Mouse (Mus musculus) heart, postnatal 0 days (tissue): ENCODE data around the gene Hes5. TPM values are rescaled to one million over a fixed set of nuclear protein-coding genes. Genes with fewer than 3 reads are reported as not detected.

Experiments used
- ATAC-seq: fragments of 200-750 bp; cut with Nextera tagmentation; 2 replicates; pipeline ENCODE4 v1.8.0; 2017; ENCODE audit warnings: low read depth, moderate number of reproducible peaks, moderate library complexity; ENCODE audit not compliant: insufficient read depth
- DNase-seq: peaks from one replicate; pipeline ENCODE4 v3.0.0-alpha.2; 2016; ENCODE audit warnings: low spot score
- H3K27ac ChIP-seq: fragments of 300-500 bp; sonication (generic); 2 replicates; pipeline ENCODE4 v1.5.1; 2014; ENCODE audit warnings: low read depth, mild to moderate bottlenecking
- H3K27me3 ChIP-seq: fragments of 300-500 bp; sonication (generic); 2 replicates; pipeline ENCODE4 v1.6.1; 2014; ENCODE audit warnings: low read length, mixed read lengths; ENCODE audit not compliant: control insufficient read depth, insufficient read depth
- H3K36me3 ChIP-seq: fragments of 300-500 bp; sonication (generic); replicated peaks from 2 replicates; pipeline ENCODE4 v1.6.1; 2014; ENCODE audit warnings: low read length, mixed read lengths; ENCODE audit not compliant: control insufficient read depth, insufficient read depth
- H3K4me1 ChIP-seq: fragments of 300-500 bp; sonication (generic); 2 replicates; pipeline ENCODE4 v1.6.1; 2014; ENCODE audit warnings: antibody characterized with exemption; ENCODE audit not compliant: control insufficient read depth, insufficient read depth
- H3K4me2 ChIP-seq: fragments of 300-500 bp; sonication (generic); 2 replicates; pipeline ENCODE4 v1.6.1; 2014; ENCODE audit warnings: low read depth, mild to moderate bottlenecking, low read length, moderate library complexity
- H3K4me3 ChIP-seq: fragments of 300-500 bp; sonication (generic); 2 replicates; pipeline ENCODE4 v1.5.1; 2014; ENCODE audit warnings: low read depth, low read length
- H3K9ac ChIP-seq: fragments of 300-500 bp; sonication (generic); replicated peaks from 2 replicates; pipeline ENCODE4 v1.6.1; 2014; ENCODE audit warnings: low read depth, low read length, mixed read lengths
- H3K9me3 ChIP-seq: fragments of 300-500 bp; sonication (generic); replicated peaks from 2 replicates; pipeline ENCODE4 v1.6.1; 2016; ENCODE audit warnings: low read length; ENCODE audit not compliant: control insufficient read depth
- CTCF ChIP-seq: IDR thresholded peaks from 2 replicates; pipeline ENCODE4 v1.5.1; 2016; ENCODE audit warnings: antibody characterized with exemption, control low read depth, low read depth
- EP300 ChIP-seq: IDR thresholded peaks from 2 replicates; pipeline ENCODE4 v1.6.1; 2016; ENCODE audit warnings: antibody characterized with exemption, low read depth
- WGBS: fragments of 180-500 bp; shearing (Covaris S2); extraction: QIAGEN DNeasy Blood & Tissue Kit; methylation state at CpG from one replicate; pipeline ENCODE4 v1.1.7; 2014; 5-methylcytosine and 5-hydroxymethylcytosine counted together
- polyA plus RNA-seq: library from polyadenylated mRNA; unstranded; fragments of >200 nt; fragmentation: Nextera tagmentation; extraction: Ambion mirVana; gene quantifications from 2 replicates; pipeline ENCODE4 v1.2.1, GENCODE M21; 2015
- total RNA-seq: library from RNA; depleted of rRNA; stranded (reverse); fragments of >200 nt; gene quantifications from 2 replicates; pipeline ENCODE4 v1.2.3, GENCODE M21; 2014; ENCODE audit warnings: low replicate concordance

Gene Hes5
- total and polyA plus RNA-seq, 2 experiments from 2014 or later, result not detected

DNA sequence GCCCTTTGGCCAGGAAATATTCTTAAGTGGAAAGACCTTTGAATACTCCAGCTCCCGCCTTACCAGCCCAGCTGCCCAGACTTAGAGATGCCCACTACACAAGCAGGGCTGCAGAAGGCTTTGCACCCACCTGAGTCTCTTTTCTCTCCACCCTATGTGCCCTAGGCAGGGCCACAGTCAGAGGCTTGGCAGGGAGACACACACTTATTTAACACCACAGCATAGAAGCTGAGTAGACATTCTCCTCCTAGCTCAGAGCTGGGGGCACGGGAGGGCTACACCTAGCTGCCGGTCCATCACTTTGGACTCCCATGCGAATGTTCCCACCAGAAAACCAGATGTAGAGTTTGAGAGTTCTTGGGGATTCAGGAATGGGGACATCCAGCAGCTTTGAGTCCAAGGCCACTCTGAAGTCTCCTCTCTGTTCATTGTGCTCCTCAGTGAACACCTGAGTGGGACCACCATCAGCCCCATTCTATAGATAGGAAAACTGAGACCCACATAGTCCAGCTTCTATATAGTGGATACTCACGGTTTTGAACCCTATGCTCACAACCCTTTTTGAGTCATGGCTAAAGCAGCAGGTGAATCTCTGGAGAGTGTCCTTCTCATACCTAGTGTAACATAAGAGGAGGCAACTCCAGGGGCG, 11.7 kb upstream of the Hes5 start:
- ATAC-seq, result no peak
- 54% methylated on average over 6 of the region's 6 CpGs for WGBS
- no peak overlapping the region for H3K9ac ChIP-seq
- H3K4me2 ChIP-seq, result no peak overlapping the region
- H3K36me3 ChIP-seq, result no peaks in the 10 kb centered on the region
- H3K27ac ChIP-seq, result no peak overlapping the region
- peaks cover 53% of the 10 kb centered on the region for H3K27me3 ChIP-seq
- no peaks in the 10 kb centered on the region for H3K4me1 ChIP-seq
- H3K4me3 ChIP-seq, result no peak overlapping the region
- TF ChIP-seq CTCF (no peak), EP300 (no peak)
- no peak for DNase-seq
- H3K9me3 ChIP-seq, result no peaks in the 10 kb centered on the region

DNA sequence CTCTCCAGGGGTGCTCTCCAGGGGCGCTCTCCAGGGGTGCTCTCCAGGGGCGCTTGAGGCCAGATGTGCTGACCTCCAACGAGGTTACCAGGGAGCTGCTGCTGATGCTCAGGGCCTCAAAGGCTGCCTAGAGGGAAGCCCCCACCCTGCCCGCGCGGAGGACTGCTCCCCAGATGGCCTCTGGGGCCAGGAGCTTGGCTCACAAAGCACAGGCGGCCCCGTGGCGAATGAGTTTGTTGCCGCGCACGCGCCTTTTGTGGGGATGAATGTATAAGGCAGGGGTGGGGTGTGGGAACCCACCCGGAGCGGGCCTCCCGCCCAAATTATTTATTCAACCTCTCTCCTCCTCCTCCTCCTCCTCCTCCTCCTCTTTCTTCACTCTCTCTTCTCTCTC, 11.1 kb upstream of the Hes5 start:
- WGBS, result 17% methylated on average over 16 of the region's 16 CpGs
- ATAC-seq, result no peak

DNA sequence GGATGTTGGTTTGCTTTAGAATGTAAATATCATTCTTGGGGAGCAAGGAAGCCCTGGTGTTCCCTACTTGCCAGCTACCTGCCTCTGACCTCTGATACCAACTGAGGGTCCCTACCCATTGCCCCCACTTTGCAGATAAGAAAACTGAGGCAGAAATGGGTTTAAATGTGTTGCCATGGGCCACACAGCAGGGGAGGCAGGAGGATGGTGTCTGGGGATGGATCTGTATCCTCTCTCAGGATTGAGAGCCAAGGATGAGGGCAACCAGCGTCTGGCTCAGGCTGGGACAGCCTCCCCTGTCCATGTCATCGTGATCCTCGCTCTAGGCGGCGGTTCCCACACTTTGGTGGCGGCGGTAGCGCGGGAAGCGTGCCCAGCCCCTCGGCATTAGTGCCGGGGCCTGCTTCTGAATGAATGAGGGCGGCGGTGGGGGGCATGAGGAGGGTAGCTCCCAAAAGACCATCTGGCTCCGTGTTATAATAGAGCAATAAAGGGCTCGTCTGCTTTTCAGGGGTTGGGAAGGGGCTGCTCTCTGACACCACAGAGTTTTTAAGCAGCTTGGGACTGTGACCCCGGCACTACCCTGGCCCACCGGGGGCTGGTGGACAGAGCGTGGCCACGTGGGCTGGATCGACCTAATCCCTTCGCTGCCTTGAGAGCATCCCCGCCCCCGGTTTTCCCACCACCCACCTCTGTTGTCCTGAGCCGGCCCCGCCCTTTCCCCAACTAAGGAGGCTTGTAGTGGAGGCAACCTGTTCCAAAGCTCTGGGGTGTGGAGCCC, 8.1 kb upstream of the Hes5 start:
- Histone ChIP-seq H3K9me3 (no peaks in the 10 kb centered on the region), H3K27me3 (peaks cover 86% of the 10 kb centered on the region), H3K9ac (no peak overlapping the region), H3K27ac (no peak overlapping the region), H3K36me3 (no peaks in the 10 kb centered on the region), H3K4me3 (no peak overlapping the region), H3K4me2 (no peak overlapping the region), H3K4me1 (no peaks in the 10 kb centered on the region)
- TF ChIP-seq EP300 (no peak), CTCF (no peak)
- WGBS, result 2% methylated on average over 26 of the region's 26 CpGs
- ATAC-seq (no peak), DNase-seq (no peak)

More for the DNA sequence above, 11.1 kb upstream of the Hes5 start:
- no peak for DNase-seq
- Histone ChIP-seq H3K27ac (no peak overlapping the region), H3K27me3 (peaks cover 58% of the 10 kb centered on the region), H3K4me1 (no peaks in the 10 kb centered on the region), H3K9ac (no peak overlapping the region), H3K4me3 (no peak overlapping the region), H3K4me2 (no peak overlapping the region), H3K9me3 (no peaks in the 10 kb centered on the region), H3K36me3 (no peaks in the 10 kb centered on the region)
- TF ChIP-seq CTCF, result no peak
- TF ChIP-seq EP300, result no peak

DNA sequence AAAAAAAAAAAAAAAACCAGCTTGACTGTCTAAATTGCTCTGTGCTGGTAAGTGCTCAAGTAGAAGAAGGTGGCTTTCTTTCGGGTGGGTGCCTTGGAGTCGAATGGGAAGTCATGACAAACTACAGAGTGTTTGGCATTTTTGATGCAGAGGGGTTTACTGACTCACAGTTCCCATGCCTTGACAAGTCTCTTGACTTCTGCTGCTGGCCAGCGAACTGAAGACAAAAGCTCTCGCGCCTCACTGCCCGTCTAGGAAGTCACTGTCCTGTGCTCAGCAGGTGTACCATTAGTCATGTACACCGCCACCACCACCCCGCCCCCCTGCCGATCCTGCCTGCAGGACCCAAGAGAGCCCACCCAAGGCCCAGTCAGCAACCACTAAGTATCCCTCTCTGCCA, 4.1 kb upstream of the Hes5 start:
- peaks cover 97% of the 10 kb centered on the region for H3K27me3 ChIP-seq
- ATAC-seq, result no peak

DNA sequence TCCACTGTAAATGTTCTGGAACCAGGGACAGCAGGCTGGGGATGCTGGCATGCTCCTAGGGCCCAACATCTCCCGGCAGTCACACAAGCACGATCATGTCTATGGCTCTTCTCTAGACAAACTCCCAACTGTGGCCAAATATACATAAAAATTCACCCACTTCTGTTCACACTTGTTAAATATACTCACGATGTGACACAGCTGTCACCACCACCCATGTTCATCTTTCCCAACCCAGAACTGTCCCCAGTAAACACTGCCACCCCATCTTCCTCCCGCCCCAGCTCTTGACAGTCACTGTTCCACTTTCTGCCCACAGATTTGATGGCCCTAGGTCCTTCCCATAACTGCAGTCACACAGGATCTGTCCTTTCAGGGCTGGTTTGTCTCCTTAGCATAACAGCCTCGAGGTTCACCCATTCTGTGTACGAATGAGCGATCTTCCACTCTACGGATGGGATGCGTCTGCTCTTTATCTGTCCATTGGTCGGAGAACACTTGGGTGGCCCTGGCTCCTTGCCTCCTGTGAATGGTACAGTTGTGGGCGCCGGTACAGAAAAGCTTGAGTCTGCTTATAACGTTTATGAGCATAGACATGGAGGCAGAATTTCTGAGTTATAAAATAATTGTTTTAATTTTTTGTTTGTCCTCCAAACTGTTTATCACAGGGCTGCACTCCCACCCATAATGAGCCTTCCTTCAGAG, 3.3 kb upstream of the Hes5 start:
- peaks cover 97% of the 10 kb centered on the region for H3K27me3 ChIP-seq
- DNase-seq (no peak), ATAC-seq (no peak)
- H3K4me3 ChIP-seq, result no peak overlapping the region
- no peak overlapping the region for H3K4me2 ChIP-seq
- 49% methylated on average over 13 of the region's 13 CpGs for WGBS
- no peaks in the 10 kb centered on the region for H3K36me3 ChIP-seq
- H3K9ac ChIP-seq, result no peak overlapping the region
- no peak overlapping the region for H3K27ac ChIP-seq
- no peaks in the 10 kb centered on the region for H3K9me3 ChIP-seq
- peaks cover 12% of the 10 kb centered on the region for H3K4me1 ChIP-seq
- no peak for TF ChIP-seq EP300
- TF ChIP-seq CTCF, result no peak

More for the DNA sequence above, 4.1 kb upstream of the Hes5 start:
- H3K27ac ChIP-seq, result no peak overlapping the region
- no peak overlapping the region for H3K4me3 ChIP-seq
- H3K9ac ChIP-seq, result no peak overlapping the region
- H3K9me3 ChIP-seq, result no peaks in the 10 kb centered on the region
- peaks cover 12% of the 10 kb centered on the region for H3K4me1 ChIP-seq
- no peak overlapping the region for H3K4me2 ChIP-seq
- WGBS, result 41% methylated on average over 9 of the region's 9 CpGs
- DNase-seq, result no peak
- no peaks in the 10 kb centered on the region for H3K36me3 ChIP-seq
- TF ChIP-seq EP300, result no peak
- TF ChIP-seq CTCF, result no peak
